Mouse (Mus musculus) adrenal gland, adult 8-10 months (tissue): ENCODE results near the gene Znrf2. TPM values are rescaled to one million over a fixed set of nuclear protein-coding genes. Genes with fewer than 3 reads are reported as not detected.
A peak's percentile ranks its signal among the peaks of the same experiment; 100 is the strongest.
"Not testable (repeated sequence)": the region's sequence is repeated elsewhere in the genome, so short reads cannot be mapped to it uniquely, and the experiment has no call there.

Experiments used
- DNase-seq: peaks from one replicate; pipeline ENCODE4 v3.0.0; 2022
- total RNA-seq, 4 experiments: library from RNA; stranded (reverse); gene quantifications; 2 replicates each; pipeline ENCODE4 v1.2.4; 2022

Gene Znrf2
- total RNA-seq, 4 experiments from 2014 or later, result 50.4 to 77.4 (median 56.5) TPM

GRCm38 (mm10) chr6:54809531-54810313 lies 7.0 kb upstream of the Znrf2 start:
- DNase-seq, result peak; percentile 60

- no peak for DNase-seq
These were observed 6.4 kb upstream of the Znrf2 start for GRCm38 (mm10) chr6:54810314-54810646.

- DNase-seq, result peak; percentile 56
These were observed 5.0 kb upstream of the Znrf2 start for GRCm38 (mm10) chr6:54811546-54812250.

- DNase-seq, result no peak
These were observed 4.4 kb upstream of the Znrf2 start for GRCm38 (mm10) chr6:54812276-54812675.

GRCm38 (mm10) chr6:54815428-54816130 lies 1.1 kb upstream of the Znrf2 start:
- DNase-seq, result no peak

GRCm38 (mm10) chr6:54817266-54817767 lies 601 bp downstream of the Znrf2 start:
- peak; percentile 55 for DNase-seq

- no peak for DNase-seq
These were observed 1.7 kb downstream of the Znrf2 start for GRCm38 (mm10) chr6:54818389-54818788.

- no peak for DNase-seq
These were observed 2.6 kb downstream of the Znrf2 start for GRCm38 (mm10) chr6:54819272-54819671.

- DNase-seq, result no peak
These were observed 3.0 kb downstream of the Znrf2 start for GRCm38 (mm10) chr6:54819746-54820145.

- peak; percentile 67 for DNase-seq
These were observed 5.6 kb downstream of the Znrf2 start for GRCm38 (mm10) chr6:54822348-54822747.

- not testable (repeated sequence) for DNase-seq
These were observed 7.8 kb downstream of the Znrf2 start for GRCm38 (mm10) chr6:54824561-54824960.

GRCm38 (mm10) chr6:54827481-54827880 lies 10.8 kb downstream of the Znrf2 start:
- DNase-seq, result no peak

- no peak for DNase-seq
These were observed 11.6 kb downstream of the Znrf2 start for GRCm38 (mm10) chr6:54828274-54828673.

GRCm38 (mm10) chr6:54830048-54830772 lies 13.5 kb downstream of the Znrf2 start:
- DNase-seq, result no peak

- DNase-seq, result no peak
These were observed 14.5 kb downstream of the Znrf2 start for GRCm38 (mm10) chr6:54831069-54831720.

GRCm38 (mm10) chr6:54833427-54833826 lies 16.7 kb downstream of the Znrf2 start:
- no peak for DNase-seq

- no peak for DNase-seq
These were observed 19.9 kb downstream of the Znrf2 start for GRCm38 (mm10) chr6:54836666-54837065.

- no peak for DNase-seq
These were observed 24.7 kb downstream of the Znrf2 start for GRCm38 (mm10) chr6:54841399-54841798.

GRCm38 (mm10) chr6:54842041-54842440 lies 25.3 kb downstream of the Znrf2 start:
- DNase-seq, result no peak

- DNase-seq, result no peak
These were observed 31.8 kb downstream of the Znrf2 start for GRCm38 (mm10) chr6:54848546-54848945.

GRCm38 (mm10) chr6:54849179-54850156 lies 32.8 kb downstream of the Znrf2 start:
- no peak for DNase-seq
